Mouse (Mus musculus) neutrophil, adult 5-6 weeks (primary cell): Measurements from ENCODE around the gene Chmp5. TPM values are rescaled to one million over a fixed set of nuclear protein-coding genes. Genes with fewer than 3 reads are reported as not detected.

Experiments used
- ATAC-seq: fragments of 151-379, 151-347 bp; 2 replicates; pipeline ENCODE4 v1.8.0; 2017; ENCODE audit warnings: mild to moderate bottlenecking, moderate TSS enrichment; ENCODE audit not compliant: insufficient number of reproducible peaks, poor library complexity, low FRiP score, severe bottlenecking; ENCODE audit errors: extremely low read depth
- total RNA-seq: library from RNA; stranded (forward); fragments of 200-1000 nt; gene quantifications from 2 replicates; pipeline ENCODE4 v1.2.3, GENCODE M21; 2017

Gene Chmp5
- total RNA-seq, 1 experiment from 2014 or later = 126 TPM

DNA sequence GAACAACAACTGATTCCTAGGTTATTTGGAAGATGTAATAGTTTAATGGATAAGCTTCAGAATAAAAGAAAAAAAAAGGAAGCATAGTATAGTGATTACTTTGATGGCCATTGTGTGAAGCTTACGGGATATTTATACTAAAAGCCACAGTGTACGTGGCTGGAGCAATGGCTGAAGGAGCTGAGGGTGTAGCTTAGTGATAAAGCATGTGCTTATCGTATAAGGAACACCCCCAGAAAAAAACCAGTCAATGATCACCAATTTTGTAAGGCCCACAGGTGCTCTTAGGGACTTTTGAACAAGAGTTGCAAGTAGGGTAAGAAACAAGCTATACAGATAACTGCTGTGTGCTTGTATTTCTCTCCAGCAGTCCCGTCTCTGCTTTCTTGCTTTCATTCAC is 49.7 kb downstream of the Chmp5 start:
- no peak for ATAC-seq

DNA sequence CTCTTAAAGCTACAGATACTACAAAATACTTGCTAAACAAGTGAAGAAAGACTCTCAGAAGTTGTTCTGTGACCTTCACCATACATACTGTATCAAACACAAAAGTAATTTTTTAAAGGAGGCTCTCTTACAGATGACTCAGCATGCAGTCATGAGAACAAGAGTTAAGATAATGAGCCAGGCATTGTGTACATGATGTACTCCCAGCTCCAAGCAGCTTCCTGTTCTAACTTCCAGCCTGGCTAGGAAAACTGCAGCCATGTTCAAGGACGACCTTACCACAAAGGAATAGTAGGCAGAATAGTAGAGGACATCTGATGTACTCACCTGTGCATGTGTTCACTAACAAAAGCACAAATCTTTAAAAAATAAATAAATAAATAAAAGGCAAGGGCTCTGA is 52.1 kb downstream of the Chmp5 start:
- ATAC-seq = no peak

DNA sequence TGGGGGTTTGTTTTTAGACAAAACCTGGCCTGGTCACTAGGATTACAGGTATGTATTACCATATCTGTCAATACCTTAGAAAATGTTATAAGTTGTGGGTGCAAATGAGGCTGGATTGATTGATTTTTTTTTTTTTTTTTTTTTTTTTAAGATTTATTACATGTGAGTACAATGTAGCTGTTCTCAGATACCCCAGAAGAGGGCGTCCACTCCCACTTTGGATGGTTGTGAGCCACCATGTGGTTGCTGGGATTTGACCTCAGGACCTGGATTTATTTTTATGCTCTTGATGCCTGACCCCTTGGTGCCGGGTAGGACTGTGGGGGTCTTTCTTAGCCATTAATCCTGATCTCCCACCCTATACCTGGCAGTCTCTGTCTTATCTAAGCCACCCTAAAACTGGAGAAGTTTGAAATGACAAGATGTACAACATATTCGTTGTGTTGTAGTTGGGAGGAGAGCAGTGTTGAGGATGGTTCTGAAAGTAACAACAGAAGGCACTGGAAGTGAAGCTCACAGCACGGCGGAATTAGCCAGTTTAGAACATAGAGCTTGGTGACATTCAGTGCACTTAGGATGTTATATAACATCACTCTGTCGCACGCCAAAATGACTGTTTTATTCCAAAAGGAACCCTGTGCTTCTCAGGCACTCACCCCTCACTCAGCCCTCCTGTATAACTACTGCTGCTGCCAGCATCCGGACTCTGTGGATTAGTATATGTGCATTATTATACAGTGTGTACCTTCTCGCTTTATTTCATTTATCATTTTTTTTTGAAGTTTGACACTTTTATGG is 52.8 kb downstream of the Chmp5 start:
- no peak for ATAC-seq

DNA sequence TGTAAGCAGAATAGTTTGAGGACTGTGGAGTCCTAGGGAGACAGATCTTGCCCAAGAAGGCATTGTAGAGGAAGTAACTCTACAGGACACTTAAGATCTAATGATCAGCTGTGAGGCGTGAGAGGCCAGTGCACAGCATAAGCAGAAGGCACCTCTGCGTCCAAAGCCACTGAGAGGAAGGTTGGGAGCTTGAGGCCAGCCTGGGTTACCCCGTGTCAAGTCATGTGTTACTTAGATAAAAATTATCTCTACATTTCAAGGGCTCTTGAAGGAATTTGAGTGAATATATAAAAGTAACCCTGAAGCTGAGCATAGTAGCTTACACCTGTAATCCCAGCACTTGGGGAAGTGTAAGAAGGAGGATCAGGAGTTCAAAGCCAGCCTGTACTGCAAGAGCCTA is 65.1 kb downstream of the Chmp5 start:
- ATAC-seq = no peak

Other genes starting within 250 kb of the Chmp5 start
- 11.0 and 15.5 TPM in 2 replicates for gene Aptx, start 245.2 kb upstream of the Chmp5 start, total RNA-seq
- gene Dnaja1, start 226.3 kb upstream of the Chmp5 start, total RNA-seq = 371 and 454 TPM in 2 replicates
- gene Smu1, start 190.5 kb upstream of the Chmp5 start, total RNA-seq = 99.4 and 109 TPM in 2 replicates
- 28.4 and 31.2 TPM in 2 replicates for gene B4galt1, start 94.4 kb upstream of the Chmp5 start, total RNA-seq
- not detected in 2 replicates for gene Spink4, start 28.4 kb upstream of the Chmp5 start, total RNA-seq
- 134 and 143 TPM in 2 replicates for gene Bag1, start 113 bp upstream of the Chmp5 start, total RNA-seq
- 84.3 and 110 TPM in 2 replicates for gene Nfx1, start 22.5 kb downstream of the Chmp5 start, total RNA-seq
- not detected in 2 replicates for gene Aqp7, start 99.7 kb downstream of the Chmp5 start, total RNA-seq
- gene Aqp3, start 149.8 kb downstream of the Chmp5 start, total RNA-seq = 0.86 and 1.2 TPM in 2 replicates
- gene Nol6, start 176.0 kb downstream of the Chmp5 start, total RNA-seq = 13.2 and 15.6 TPM in 2 replicates
- gene Ube2r2, start 187.3 kb downstream of the Chmp5 start, total RNA-seq = 49.2 and 56.8 TPM in 2 replicates